Comparison of ENCODE assay signal across 10 mouse cellular contexts in the genomic region with DNA sequence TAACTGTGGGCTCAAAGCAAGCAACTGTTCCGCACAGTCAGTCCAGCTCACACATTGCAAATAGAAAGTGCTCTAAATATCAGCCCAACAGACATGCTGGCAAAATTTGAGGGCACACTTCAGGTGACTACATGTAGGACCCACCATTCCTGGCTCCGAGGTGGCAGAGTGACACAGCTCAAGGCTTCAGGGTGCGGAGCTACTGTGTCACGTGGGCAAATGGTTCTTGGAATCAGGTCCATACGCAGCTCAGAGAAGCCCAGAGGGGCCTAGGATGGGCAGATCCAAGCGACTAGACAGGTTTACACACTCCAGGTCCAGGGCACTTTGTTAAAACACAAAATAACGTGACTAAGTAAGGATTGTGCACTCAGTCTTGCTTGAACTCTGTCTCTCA.
DNase-seq lines count a peak whose midpoint lies in the region; ATAC-seq lines count a peak whose summit lies in the region.
"Had no signal": no experiment of that assay in that cellular context is flagged by ENCODE, and none has a peak within 500 bp of the region (broad histone marks: within the 10 kb centered on the region; RNA-seq: fewer than 3 reads in every experiment).

No protein-coding gene starts in this region.

- H3K27me3 ChIP-seq in heart, embryonic 10.5 days (ENCODE audit: insufficient read depth, poor library complexity, severe bottlenecking) = no peaks in the 10 kb centered on the region
- 0 out of 2 replicates have a peak, but pooled peaks cover 3% of the 10 kb centered on the region for H3K27me3 ChIP-seq in kidney, embryonic 15.5 days
- H3K27me3 ChIP-seq in embryonic facial prominence, embryonic 12.5 days = no peaks in the 10 kb centered on the region
- no peaks in the 10 kb centered on the region for H3K27me3 ChIP-seq in limb, embryonic 13.5 days
- H3K27me3 ChIP-seq: forebrain, embryonic 12.5 days had no signal

- H3K9ac ChIP-seq in kidney, embryonic 15.5 days = no peak overlapping the region
- no peak overlapping the region for H3K9ac ChIP-seq in embryonic facial prominence, embryonic 12.5 days
- no peak overlapping the region for H3K9ac ChIP-seq in limb, embryonic 13.5 days
- H3K9ac ChIP-seq: forebrain, embryonic 12.5 days had no signal

- peak overlapping the region; percentile 86 for H3K27ac ChIP-seq in heart, embryonic 10.5 days
- peak overlapping the region; percentile 67 for H3K27ac ChIP-seq in kidney, embryonic 15.5 days
- H3K27ac ChIP-seq in embryonic facial prominence, embryonic 12.5 days = no peak overlapping the region
- peak overlapping the region; percentile 69; the same call in 1 of the 2 replicates for H3K27ac ChIP-seq in limb, embryonic 13.5 days
- H3K27ac ChIP-seq: forebrain, embryonic 12.5 days had no signal

- peaks cover 36% of the 10 kb centered on the region for H3K4me1 ChIP-seq in heart, embryonic 10.5 days
- peaks cover 21% of the 10 kb centered on the region for H3K4me1 ChIP-seq in kidney, embryonic 15.5 days
- H3K4me1 ChIP-seq in embryonic facial prominence, embryonic 12.5 days = peaks cover 13% of the 10 kb centered on the region
- H3K4me1 ChIP-seq in limb, embryonic 13.5 days = peaks cover 28% of the 10 kb centered on the region

- 56% methylated on average over 7 of the region's 7 CpGs for WGBS in heart, embryonic 10.5 days
- WGBS in kidney, embryonic 15.5 days = 66% methylated on average over 7 of the region's 7 CpGs
- WGBS in embryonic facial prominence, embryonic 12.5 days = 62% methylated on average over 7 of the region's 7 CpGs
- 54% methylated on average over 7 of the region's 7 CpGs for WGBS in limb, embryonic 13.5 days

- DNase-seq in heart, embryonic 10.5 days (ENCODE audit: low spot score) = no peak
- DNase-seq in heart, adult 9 months (ENCODE audit: low spot score in 2 of 2) = no peak
- no peak for DNase-seq in kidney, postnatal 4 days
- no peak for DNase-seq in adipocyte (ENCODE audit: low spot score)
- DNase-seq in left cerebral cortex, postnatal 4 days = no peak
- DNase-seq: thymus, postnatal 4 days had no signal

- ATAC-seq in kidney, embryonic 15.5 days (replicated peaks; ENCODE audit: low FRiP score) = peak; percentile 24; the same call in 1 of the 2 replicates
- 0 out of 2 replicates have a peak, but pooled peaks have one; percentile 35 for ATAC-seq in embryonic facial prominence, embryonic 12.5 days (ENCODE audit: insufficient number of reproducible peaks, insufficient read depth, low FRiP score, low TSS enrichment)
- ATAC-seq in limb, embryonic 13.5 days (ENCODE audit: low FRiP score, low read depth) = 0 out of 2 replicates have a peak, but pooled peaks have one; percentile 4

- no peaks in the 10 kb centered on the region for H3K36me3 ChIP-seq in heart, embryonic 10.5 days
- H3K36me3 ChIP-seq in kidney, embryonic 15.5 days = no peaks in the 10 kb centered on the region
- no peaks in the 10 kb centered on the region for H3K36me3 ChIP-seq in embryonic facial prominence, embryonic 12.5 days
- no peaks in the 10 kb centered on the region for H3K36me3 ChIP-seq in limb, embryonic 13.5 days
- H3K36me3 ChIP-seq: forebrain, embryonic 12.5 days had no signal

- no peaks in the 10 kb centered on the region for H3K9me3 ChIP-seq in heart, embryonic 10.5 days
- H3K9me3 ChIP-seq in kidney, embryonic 15.5 days (replicated peaks) = no peaks in the 10 kb centered on the region
- H3K9me3 ChIP-seq in embryonic facial prominence, embryonic 12.5 days = no peaks in the 10 kb centered on the region
- H3K9me3 ChIP-seq in limb, embryonic 13.5 days = no peaks in the 10 kb centered on the region
- H3K9me3 ChIP-seq: forebrain, embryonic 12.5 days had no signal

- no peak overlapping the region for H3K4me2 ChIP-seq in kidney, embryonic 15.5 days
- no peak overlapping the region for H3K4me2 ChIP-seq in embryonic facial prominence, embryonic 12.5 days (replicated peaks)
- peak overlapping the region; percentile 35 for H3K4me2 ChIP-seq in limb, embryonic 13.5 days (replicated peaks)
- H3K4me2 ChIP-seq: forebrain, embryonic 12.5 days had no signal

- H3K4me3 ChIP-seq in heart, embryonic 10.5 days = no peak overlapping the region; the same call in 1 of the 2 replicates
- no peak overlapping the region for H3K4me3 ChIP-seq in kidney, embryonic 15.5 days (replicated peaks)
- no peak overlapping the region for H3K4me3 ChIP-seq in embryonic facial prominence, embryonic 12.5 days
- H3K4me3 ChIP-seq in limb, embryonic 13.5 days = no peak overlapping the region
- H3K4me3 ChIP-seq: forebrain, embryonic 12.5 days had no signal

- intact Hi-C loops in left cerebral cortex, postnatal 4 days (cut with DNase I) = no loop called here
